Mouse (Mus musculus) MEL (cell line): ENCODE measurements around the gene Gli1. TPM values are rescaled to one million over a fixed set of nuclear protein-coding genes. Genes with fewer than 3 reads are reported as not detected.

Experiments
- DNase-seq: peaks from one replicate; pipeline ENCODE4 v3.0.0; 2011; ENCODE audit warnings: low read depth, low spot score
- H3K27ac ChIP-seq: 2 replicates; pipeline ENCODE4 v1.5.1; 2012; ENCODE audit warnings: low read depth, mild to moderate bottlenecking, control low read depth, low read length, moderate library complexity; ENCODE audit not compliant: control insufficient read depth
- H3K27me3 ChIP-seq, 2 experiments: fragments of 150-350 bp in 1 of 2; sonication (generic) in 1 of 2; 2 replicates each; pipeline ENCODE4 v1.6.1; 2012; ENCODE audit warnings: low read length in 2 of 2, mild to moderate bottlenecking in 2 of 2, improper control_type of control experiment in 1 of 2, moderate library complexity in 1 of 2; ENCODE audit not compliant: insufficient read depth in 2 of 2, control insufficient read depth in 1 of 2
- H3K36me3 ChIP-seq, 2 experiments: 2 replicates each; pipeline ENCODE4 v1.6.1; 2012 to 2014; ENCODE audit warnings: low read length in 2 of 2, improper control_type of control experiment in 1 of 2, inconsistent platforms in 1 of 2, mild to moderate bottlenecking in 1 of 2; ENCODE audit not compliant: insufficient read depth in 2 of 2, control insufficient read depth in 1 of 2
- H3K4me1 ChIP-seq, 2 experiments: fragments of 150-350 bp in 1 of 2; sonication (generic) in 1 of 2; 2 replicates each; pipeline ENCODE4 v1.6.1; 2012; ENCODE audit warnings: low read length in 2 of 2, improper control_type of control experiment in 1 of 2, mild to moderate bottlenecking in 1 of 2; ENCODE audit not compliant: insufficient read depth in 2 of 2, control insufficient read depth in 1 of 2
- H3K4me3 ChIP-seq, 2 experiments: fragments of 150-350 bp in 1 of 2; sonication (generic) in 1 of 2; 2 replicates each; pipeline ENCODE4 v1.5.1; 2012; ENCODE audit warnings: low read depth in 2 of 2, low read length in 2 of 2, mild to moderate bottlenecking in 2 of 2, moderate library complexity in 2 of 2, control low read depth in 1 of 2, improper control_type of control experiment in 1 of 2; ENCODE audit not compliant: control insufficient read depth in 1 of 2, insufficient read depth in 1 of 2
- H3K79me2 ChIP-seq: 2 replicates; pipeline ENCODE4 v1.6.1; 2012; ENCODE audit warnings: mild to moderate bottlenecking, low read length, moderate library complexity; ENCODE audit not compliant: control insufficient read depth, poor library complexity, insufficient read depth
- H3K9ac ChIP-seq: 2 replicates; pipeline ENCODE4 v1.6.1; 2012; ENCODE audit warnings: low read depth, mild to moderate bottlenecking, control low read depth, low read length, moderate library complexity; ENCODE audit not compliant: control insufficient read depth, poor library complexity, severe bottlenecking
- H3K9me3 ChIP-seq: fragments of 150-350 bp; sonication (generic); replicated peaks from 2 replicates; pipeline ENCODE4 v1.6.1; 2012; ENCODE audit warnings: mild to moderate bottlenecking, low read length, improper control_type of control experiment, moderate library complexity; ENCODE audit not compliant: insufficient read depth
- BHLHE40 ChIP-seq: IDR thresholded peaks from 2 replicates; pipeline ENCODE4 v1.6.1; 2012; ENCODE audit warnings: low read depth, mild to moderate bottlenecking, inconsistent platforms, low read length, improper control_type of control experiment, borderline replicate concordance
- CHD1 ChIP-seq: IDR thresholded peaks from 2 replicates; pipeline ENCODE4 v1.6.1; 2012; ENCODE audit warnings: low read depth, mild to moderate bottlenecking, inconsistent platforms, low read length, improper control_type of control experiment
- ELF1 ChIP-seq: IDR thresholded peaks from 2 replicates; pipeline ENCODE4 v1.6.1; 2014; ENCODE audit warnings: low read depth, mild to moderate bottlenecking, inconsistent platforms, low read length, improper control_type of control experiment, moderate library complexity
- EP300 ChIP-seq, 2 experiments: IDR thresholded peaks; 2 replicates each; pipeline ENCODE4 v1.6.1; 2011; ENCODE audit warnings: improper control_type of control experiment in 2 of 2, low read length in 2 of 2, low read depth in 1 of 2, mild to moderate bottlenecking in 1 of 2
- ETS1 ChIP-seq: IDR thresholded peaks from 2 replicates; pipeline ENCODE4 v1.6.1; 2012; ENCODE audit warnings: low read depth, mild to moderate bottlenecking, inconsistent platforms, low read length, improper control_type of control experiment, moderate library complexity
- GABPA ChIP-seq: IDR thresholded peaks from 2 replicates; pipeline ENCODE4 v1.6.1; 2012; ENCODE audit warnings: low read depth, mild to moderate bottlenecking, inconsistent platforms, low read length, improper control_type of control experiment, moderate library complexity
- HCFC1 ChIP-seq: IDR thresholded peaks from 2 replicates; pipeline ENCODE4 v1.6.1; 2012; ENCODE audit warnings: low read depth, mild to moderate bottlenecking, inconsistent platforms, low read length, improper control_type of control experiment, moderate library complexity
- JUND ChIP-seq: IDR thresholded peaks from 2 replicates; pipeline ENCODE4 v1.6.1; 2011; ENCODE audit warnings: low read depth, mild to moderate bottlenecking, improper control_type of control experiment, low read length
- KAT2A ChIP-seq: conservative IDR thresholded peaks from 2 replicates; pipeline ENCODE4 v1.6.1; 2012; ENCODE audit warnings: low read depth, low read length, improper control_type of control experiment, inconsistent platforms
- MAFK ChIP-seq: IDR thresholded peaks from 2 replicates; pipeline ENCODE4 v1.6.1; 2011; ENCODE audit warnings: low read depth, mild to moderate bottlenecking, low read length, improper control_type of control experiment, borderline replicate concordance
- MAX ChIP-seq: IDR thresholded peaks from 2 replicates; pipeline ENCODE4 v1.6.1; 2011; ENCODE audit warnings: low read length, improper control_type of control experiment
- MAZ ChIP-seq: IDR thresholded peaks from 2 replicates; pipeline ENCODE4 v1.6.1; 2012; ENCODE audit warnings: low read depth, mild to moderate bottlenecking, inconsistent platforms, low read length, improper control_type of control experiment
- MEF2A ChIP-seq: IDR thresholded peaks from 2 replicates; pipeline ENCODE4 v1.6.1; 2014; ENCODE audit warnings: low read depth, mild to moderate bottlenecking, inconsistent platforms, low read length, improper control_type of control experiment; ENCODE audit not compliant: poor library complexity, insufficient replicate concordance, severe bottlenecking; ENCODE audit errors: extremely low read depth
- MXI1 ChIP-seq: IDR thresholded peaks from 2 replicates; pipeline ENCODE4 v1.6.1; 2011; ENCODE audit warnings: mild to moderate bottlenecking, low read depth, low read length, improper control_type of control experiment
- MYB ChIP-seq: IDR thresholded peaks from 2 replicates; pipeline ENCODE4 v1.6.1; 2011; ENCODE audit warnings: mild to moderate bottlenecking, low read depth, low read length, improper control_type of control experiment
- NRF1 ChIP-seq: IDR thresholded peaks from 2 replicates; pipeline ENCODE4 v1.6.1; 2014; ENCODE audit warnings: low read depth, mild to moderate bottlenecking, inconsistent platforms, low read length, improper control_type of control experiment, moderate library complexity; ENCODE audit not compliant: poor library complexity, insufficient read depth, severe bottlenecking
- POLR2A ChIP-seq, 2 experiments: IDR thresholded peaks; 2 replicates each; pipeline ENCODE4 v1.6.1; 2011 to 2012; ENCODE audit warnings: low read length in 2 of 2, mild to moderate bottlenecking in 2 of 2, control low read depth in 1 of 2, improper control_type of control experiment in 1 of 2, low read depth in 1 of 2, moderate library complexity in 1 of 2; ENCODE audit not compliant: control insufficient read depth in 1 of 2, insufficient read depth in 1 of 2, poor library complexity in 1 of 2
- POLR2AphosphoS2 ChIP-seq: IDR thresholded peaks from 2 replicates; pipeline ENCODE4 v1.6.1; 2011; ENCODE audit warnings: low read length, improper control_type of control experiment
- POLR2AphosphoS5 ChIP-seq: IDR thresholded peaks from 2 replicates; pipeline ENCODE4 v1.6.1; 2012; ENCODE audit warnings: low read depth, borderline replicate concordance, mild to moderate bottlenecking, inconsistent platforms, low read length, moderate library complexity, mixed read lengths
- RAD21 ChIP-seq: IDR thresholded peaks from 2 replicates; pipeline ENCODE4 v1.6.1; 2011; ENCODE audit warnings: mild to moderate bottlenecking, low read depth, low read length, improper control_type of control experiment
- RCOR1 ChIP-seq: IDR thresholded peaks from 2 replicates; pipeline ENCODE4 v1.6.1; 2012; ENCODE audit warnings: low read depth, mild to moderate bottlenecking, inconsistent platforms, low read length, improper control_type of control experiment
- SIN3A ChIP-seq: IDR thresholded peaks from 2 replicates; pipeline ENCODE4 v1.6.1; 2012; ENCODE audit warnings: low read length, improper control_type of control experiment, inconsistent platforms
- SMC3 ChIP-seq: IDR thresholded peaks from 2 replicates; pipeline ENCODE4 v1.6.1; 2011; ENCODE audit warnings: low read depth, low read length, improper control_type of control experiment
- TAL1 ChIP-seq: IDR thresholded peaks from 2 replicates; pipeline ENCODE4 v1.6.1; 2012; ENCODE audit warnings: mild to moderate bottlenecking, inconsistent platforms, low read length, moderate library complexity, mixed read lengths
- TBP ChIP-seq: IDR thresholded peaks from 2 replicates; pipeline ENCODE4 v1.8.0; 2011; ENCODE audit warnings: low read depth, low read length, improper control_type of control experiment
- UBTF ChIP-seq: IDR thresholded peaks from 2 replicates; pipeline ENCODE4 v1.6.1; 2012; ENCODE audit warnings: low read depth, mild to moderate bottlenecking, inconsistent platforms, low read length, improper control_type of control experiment, moderate library complexity, borderline replicate concordance; ENCODE audit not compliant: insufficient read depth
- USF2 ChIP-seq, 2 experiments: IDR thresholded peaks; 2 replicates each; pipeline ENCODE4 v1.6.1; 2011 to 2012; ENCODE audit warnings: improper control_type of control experiment in 2 of 2, low read length in 2 of 2, borderline replicate concordance in 1 of 2, inconsistent platforms in 1 of 2, low read depth in 1 of 2, mild to moderate bottlenecking in 1 of 2; ENCODE audit not compliant: insufficient read depth in 1 of 2
- ZC3H11A ChIP-seq: IDR thresholded peaks from 2 replicates; pipeline ENCODE4 v1.6.1; 2012; ENCODE audit warnings: low read depth, mild to moderate bottlenecking, inconsistent platforms, low read length, improper control_type of control experiment
- ZKSCAN1 ChIP-seq: IDR thresholded peaks from 2 replicates; pipeline ENCODE4 v1.6.1; 2012; ENCODE audit warnings: low read depth, mild to moderate bottlenecking, inconsistent platforms, low read length, improper control_type of control experiment, moderate library complexity
- ZMIZ1 ChIP-seq: IDR thresholded peaks from 2 replicates; pipeline ENCODE4 v1.6.1; 2012; ENCODE audit warnings: low read depth, mild to moderate bottlenecking, inconsistent platforms, low read length, improper control_type of control experiment, moderate library complexity
- ZNF384 ChIP-seq: IDR thresholded peaks from 2 replicates; pipeline ENCODE4 v1.6.1; 2012; ENCODE audit warnings: low read depth, mild to moderate bottlenecking, inconsistent platforms, low read length, improper control_type of control experiment
- polyA plus RNA-seq, 2 experiments: library from polyadenylated mRNA; stranded (reverse) in 1 of 2; unstranded in 1 of 2; fragments of >175 nt in 1 of 2; fragments of >200 nt in 1 of 2; gene quantifications; 2 replicates each; pipeline versions ENCODE4 v1.2.1 to v1.2.4; 2012; ENCODE audit warnings: low replicate concordance in 2 of 2, low read depth in 1 of 2; ENCODE audit not compliant: insufficient read length in 2 of 2, insufficient read depth in 1 of 2, missing spikeins in 1 of 2
- total RNA-seq: library from RNA; depleted of rRNA; stranded (reverse); fragments of 300-350 nt; gene quantifications from 2 replicates; pipeline ENCODE4 v1.2.3, GENCODE M21; 2012

Gli1 gene
- total and polyA plus RNA-seq, 3 experiments: 1.3 to 8.0 TPM; not detected in 1

- TF ChIP-seq ZMIZ1 (peak; percentile 80), ETS1 (peak; percentile 23), MYB (no peak), MXI1 (peak; percentile 79), POLR2AphosphoS2 (peak; percentile 88; the same call in 1 of the 2 replicates)
These were observed 52.1 kb downstream of the Gli1 start (continued) for GRCm38 (mm10) chr10:127289573-127290191.

GRCm38 (mm10) chr10:127288800-127289572 lies 52.8 kb downstream of the Gli1 start, which contains the start of gene Mbd6:
Gene Mbd6 (minus strand): TSS chr10:127289018.
- Histone ChIP-seq H3K27ac (peak within 1 kb of the TSS; percentile 100), H3K9ac (peak within 1 kb of the TSS; percentile 93), H3K79me2 (peaks cover 72% of the 10 kb centered on the region), H3K9me3 (no peaks in the 10 kb centered on the region), H3K27me3 (no peaks in the 10 kb centered on the region), H3K4me1 (peaks cover 0 to 23% of the 10 kb centered on the region in 2 experiments; a peak in 2 of 4 replicates), H3K36me3 (peaks cover 6 to 22% of the 10 kb centered on the region in 2 experiments), H3K4me3 (peak within 1 kb of the TSS; percentile 75 to 91)
- DNase-seq: peak; percentile 92
- TF ChIP-seq RCOR1 (no peak), ETS1 (peak; percentile 72), MAX (peak; percentile 85), GABPA (no peak), SIN3A (peak; percentile 93), POLR2AphosphoS2 (peak; percentile 82; the same call in 1 of the 2 replicates), POLR2A (IDR thresholded peaks at IDR 0.05; ENCODE audit: control insufficient read depth in 1 of 2, insufficient read depth in 1 of 2, low read depth in 1 of 2, low read length in 2 of 2, poor library complexity in 1 of 2) (peak; percentile 55 to 67; a peak in 3 of 4 replicates), ZKSCAN1 (no peak), ZNF384 (no peak), EP300 (IDR thresholded peaks at IDR 0.05; ENCODE audit: low read depth in 1 of 2, low read length in 2 of 2) (no peak; a peak in 1 of 4 replicates), TBP (no peak), USF2 (IDR thresholded peaks at IDR 0.05; ENCODE audit: borderline replicate concordance in 1 of 2, insufficient read depth in 1 of 2, low read depth in 1 of 2, low read length in 2 of 2) (peak; percentile 7 to 63; a peak in 2 of 4 replicates), MYB (no peak), ELF1 (no peak; the same call in 1 of the 2 replicates), UBTF (no peak), CHD1 (no peak), KAT2A (peak; percentile 32; the same call in 1 of the 2 replicates), JUND (no peak), POLR2AphosphoS5 (peak; percentile 73; the same call in 1 of the 2 replicates), TAL1 (no peak), NRF1 (peak; percentile 74), HCFC1 (peak; percentile 56), SMC3 (no peak), MXI1 (no peak; the same call in 1 of the 2 replicates), MEF2A (no peak), RAD21 (no peak), ZC3H11A (no peak), MAFK (no peak), MAZ (peak; percentile 78; the same call in 1 of the 2 replicates), BHLHE40 (peak; percentile 79)
